ENCODE assay signal across 26 mouse cellular contexts in the genomic region with DNA sequence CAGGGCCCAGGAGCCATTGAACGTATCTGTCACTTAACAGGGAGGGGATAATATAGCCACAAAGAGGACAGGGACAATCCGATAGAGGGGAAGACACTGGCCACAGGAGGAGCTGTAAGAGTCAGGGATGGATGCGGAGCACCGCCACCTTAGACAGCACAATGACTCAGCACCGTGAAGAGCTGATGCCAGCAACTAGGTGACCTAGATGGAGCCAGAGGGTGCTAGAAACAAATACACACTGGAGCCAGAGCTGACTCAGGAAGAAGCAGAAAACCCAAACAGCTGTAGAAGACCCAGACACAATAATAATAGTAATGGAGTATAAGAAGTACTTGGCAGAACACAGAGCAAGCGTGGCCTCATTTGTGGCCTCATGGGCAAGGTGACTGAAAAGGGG.
DNase-seq lines count a peak whose midpoint lies in the region; ATAC-seq and TF ChIP-seq lines count a peak whose summit lies in the region.
"Had no signal": no experiment of that assay in that cellular context is flagged by ENCODE, and none has a peak within 500 bp of the region (broad histone marks: within the 10 kb centered on the region; RNA-seq: fewer than 3 reads in every experiment).

No protein-coding gene starts in this region.

- H3K36me3 ChIP-seq in megakaryocyte, embryonic 14.5 days (replicated peaks; ENCODE audit: low read length), result no peaks in the 10 kb centered on the region
- no peaks in the 10 kb centered on the region for H3K36me3 ChIP-seq in ES-Bruce4 (ENCODE audit: control insufficient read depth, insufficient read depth, low read length, poor library complexity, severe bottlenecking)
- H3K36me3 ChIP-seq: embryonic facial prominence, embryonic 10.5 days; embryonic facial prominence, embryonic 13.5 days; forebrain, embryonic 12.5 days; forebrain, embryonic 15.5 days; G1E; hindbrain, embryonic 13.5 days had no signal

- TF ChIP-seq CTCF in ES-Bruce4 (IDR thresholded peaks at IDR 0.05; ENCODE audit: low read depth, low read length), result no peak

- peak overlapping the region; percentile 80 for H3K27ac ChIP-seq in ES-Bruce4 (ENCODE audit: insufficient read depth, low read length)
- H3K27ac ChIP-seq: embryonic facial prominence, embryonic 10.5 days; embryonic facial prominence, embryonic 13.5 days; forebrain, embryonic 12.5 days; forebrain, embryonic 15.5 days; gastrocnemius, adult 2 months; hindbrain, embryonic 13.5 days; hindbrain, postnatal 0 days had no signal

- peak overlapping the region; percentile 2 for H3K4me3 ChIP-seq in megakaryocyte, embryonic 14.5 days (replicated peaks)
- no peak overlapping the region for H3K4me3 ChIP-seq in ES-Bruce4 (ENCODE audit: low read depth, low read length)
- H3K4me3 ChIP-seq: embryonic facial prominence, embryonic 10.5 days; embryonic facial prominence, embryonic 13.5 days; erythroblast, embryonic 14.5 days; forebrain, embryonic 12.5 days; forebrain, embryonic 15.5 days; gastrocnemius, adult 2 months; hindbrain, embryonic 13.5 days had no signal

- peak; percentile 51; the same call in 1 of the 2 replicates for ATAC-seq in frontal cortex, adult (ENCODE audit: low TSS enrichment)
- no peak for ATAC-seq in megakaryocyte, adult 5-6 weeks (ENCODE audit: poor library complexity, severe bottlenecking)
- ATAC-seq: forebrain, embryonic 15.5 days; hindbrain, postnatal 0 days; inflammation-experienced regulatory T-cells, adult 6 months; Patski had no signal

- peaks cover 5% of the 10 kb centered on the region for H3K27me3 ChIP-seq in megakaryocyte, embryonic 14.5 days (replicated peaks)
- no peaks in the 10 kb centered on the region for H3K27me3 ChIP-seq in ES-Bruce4 (ENCODE audit: control insufficient read depth, insufficient read depth, low read length, poor library complexity, severe bottlenecking)
- H3K27me3 ChIP-seq: embryonic facial prominence, embryonic 13.5 days; hindbrain, embryonic 13.5 days; Patski had no signal

- 0 out of 2 replicates have a peak, but pooled peaks cover 6% of the 10 kb centered on the region for H3K9me3 ChIP-seq in megakaryocyte, embryonic 14.5 days
- H3K9me3 ChIP-seq in ES-Bruce4 (replicated peaks; ENCODE audit: control insufficient read depth, insufficient read depth, low read length, poor library complexity, severe bottlenecking), result no peaks in the 10 kb centered on the region
- H3K9me3 ChIP-seq: embryonic facial prominence, embryonic 10.5 days; embryonic facial prominence, embryonic 13.5 days; forebrain, embryonic 12.5 days; forebrain, embryonic 15.5 days; hindbrain, embryonic 13.5 days had no signal

- no peak overlapping the region for H3K9ac ChIP-seq in ES-Bruce4 (ENCODE audit: low read depth, poor library complexity, severe bottlenecking)
- H3K9ac ChIP-seq: embryonic facial prominence, embryonic 13.5 days; forebrain, embryonic 12.5 days; forebrain, embryonic 15.5 days; hindbrain, embryonic 13.5 days had no signal

- no peaks in the 10 kb centered on the region for H3K4me1 ChIP-seq in megakaryocyte, embryonic 14.5 days
- H3K4me1 ChIP-seq in ES-Bruce4 (ENCODE audit: control insufficient read depth, insufficient read depth, low read length), result peaks cover 6% of the 10 kb centered on the region

- TF ChIP-seq EP300 in ES-Bruce4 (IDR thresholded peaks at IDR 0.05; ENCODE audit: insufficient read depth, low read depth, low read length), result no peak

- TF ChIP-seq POLR2A in ES-Bruce4 (IDR thresholded peaks at IDR 0.05; ENCODE audit: insufficient read depth, low read length), result no peak

- DNase-seq in frontal cortex, postnatal 14 days (ENCODE audit: low spot score in 2 of 2), result no peak
- DNase-seq in thymus, postnatal 10 days (ENCODE audit: low spot score in 2 of 2), result no peak
- DNase-seq: adrenal gland, postnatal 10 days; adrenal gland, postnatal 36 days; cerebellum, adult 11-12 months; cerebellum, adult 8-10 months; cerebellum, postnatal 10 days; cerebellum, postnatal 36 days; embryo, embryonic 11 days; gastrocnemius, adult 2 months; gastrocnemius, postnatal 14 days; heart, adult 11 months had no signal
